ENCODE assay signal across 8 mouse cellular contexts in the genomic region with DNA sequence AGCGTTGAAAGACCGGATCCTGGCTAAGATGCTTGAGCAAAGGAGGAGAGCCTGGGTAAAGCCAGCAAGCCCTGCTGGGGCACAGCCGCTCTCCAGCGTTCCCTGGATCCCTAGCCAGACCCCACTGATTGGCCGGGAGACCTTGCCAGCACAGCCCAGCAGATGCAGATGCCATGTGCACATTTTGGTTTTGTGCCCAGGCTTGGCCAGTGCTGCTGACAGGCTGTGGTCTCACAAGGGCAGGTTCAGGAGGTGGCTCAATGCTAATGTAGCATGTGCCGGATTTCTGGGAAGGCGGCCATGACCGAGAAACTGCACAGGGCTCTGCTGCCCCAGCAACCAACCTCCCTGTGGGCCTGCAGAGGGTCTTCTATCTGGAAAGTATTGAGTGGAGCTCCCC.
DNase-seq lines count a peak whose midpoint lies in the region; ATAC-seq lines count a peak whose summit lies in the region.

No protein-coding gene starts in this region.

- ATAC-seq in megakaryocyte, adult 5-6 weeks (ENCODE audit: poor library complexity, severe bottlenecking), result no peak

- DNase-seq in lung, postnatal 10 days, result peak; percentile 68
- DNase-seq in lung, postnatal 14 days, result no peak
- DNase-seq in brain, embryonic 18.5 days (ENCODE audit: low read depth, low spot score), result peak; percentile 72
- DNase-seq in frontal cortex, adult 2 months (ENCODE audit: extremely low spot score in 1 of 2, low spot score in 1 of 2), result peak; percentile 52 to 74
- peak; percentile 43 to 51 for DNase-seq in kidney, postnatal 36 days
- DNase-seq in right cerebral cortex, adult 18-20 months, result peak; percentile 76
- no peak for DNase-seq in spleen, postnatal 36 days (ENCODE audit: low spot score in 2 of 2)

Comparison
In these comparisons a context has a peak if more than half of its experiments do, and no peak if none do; other contexts are left out.
1. DNase-seq: peak in lung, postnatal 10 days (single experiment), brain, embryonic 18.5 days (single experiment), frontal cortex, adult 2 months (2 of 2), kidney, postnatal 36 days (2 of 2) and right cerebral cortex, adult 18-20 months (single experiment); none in lung, postnatal 14 days (single experiment) and spleen, postnatal 36 days (0 of 2).